Mouse (Mus musculus) forebrain, embryonic 11.5 days (tissue): ENCODE results near the gene Ugt1a10. TPM values are rescaled to one million over a fixed set of nuclear protein-coding genes. Genes with fewer than 3 reads are reported as not detected.
A peak's percentile ranks its signal among the peaks of the same experiment; 100 is the strongest.

Source experiments
- ATAC-seq: fragments of 200-750 bp; cut with Nextera tagmentation; replicated peaks from 2 replicates; pipeline ENCODE4 v1.8.0; 2017; ENCODE audit warnings: moderate TSS enrichment; ENCODE audit not compliant: low FRiP score
- DNase-seq: peaks from one replicate; pipeline ENCODE4 v3.0.0-alpha.2; 2017; ENCODE audit warnings: low spot score
- H3K27ac ChIP-seq: fragments of 300-500 bp; sonication (generic); 2 replicates; pipeline ENCODE4 v1.5.1; 2014; ENCODE audit warnings: low read depth, low read length
- H3K27me3 ChIP-seq: fragments of 300-500 bp; sonication (generic); 2 replicates; pipeline ENCODE4 v1.6.1; 2014; ENCODE audit warnings: mild to moderate bottlenecking, low read length, mixed read lengths; ENCODE audit not compliant: control insufficient read depth, insufficient read depth
- H3K36me3 ChIP-seq: fragments of 300-500 bp; sonication (generic); 2 replicates; pipeline ENCODE4 v1.6.1; 2014; ENCODE audit warnings: mild to moderate bottlenecking, low read length, moderate library complexity, mixed read lengths; ENCODE audit not compliant: control insufficient read depth, insufficient read depth
- H3K4me1 ChIP-seq: fragments of 300-500 bp; sonication (generic); replicated peaks from 2 replicates; pipeline ENCODE4 v1.6.1; 2014; ENCODE audit warnings: low read length, mixed read lengths; ENCODE audit not compliant: control insufficient read depth, insufficient read depth
- H3K4me2 ChIP-seq: fragments of 300-500 bp; sonication (generic); 2 replicates; pipeline ENCODE4 v1.6.1; 2014; ENCODE audit warnings: low read depth, mild to moderate bottlenecking, low read length, moderate library complexity, mixed read lengths; ENCODE audit not compliant: severe bottlenecking
- H3K4me3 ChIP-seq: fragments of 300-500 bp; sonication (generic); 2 replicates; pipeline ENCODE4 v1.5.1; 2014; ENCODE audit warnings: low read depth, low read length
- H3K9ac ChIP-seq: fragments of 300-500 bp; sonication (generic); 2 replicates; pipeline ENCODE4 v1.6.1; 2014; ENCODE audit warnings: low read length
- H3K9me3 ChIP-seq: fragments of 300-500 bp; sonication (generic); 2 replicates; pipeline ENCODE4 v1.6.1; 2016; ENCODE audit warnings: low read length, mixed read lengths; ENCODE audit not compliant: control insufficient read depth
- WGBS: fragments of 180-500 bp; shearing (Covaris S2); extraction: QIAGEN DNeasy Blood & Tissue Kit; methylation state at CpG from one replicate; pipeline ENCODE4 v1.1.7; 2014; 5-methylcytosine and 5-hydroxymethylcytosine counted together
- polyA plus RNA-seq: library from polyadenylated mRNA; unstranded; fragments of >200 nt; fragmentation: Nextera tagmentation; extraction: Ambion mirVana; gene quantifications from 2 replicates; pipeline ENCODE4 v1.2.1, GENCODE M21; 2014

Ugt1a10 gene
- polyA plus RNA-seq, 1 experiment from 2014 or later: not detected

- H3K9ac ChIP-seq: no peak overlapping the region
- no peak overlapping the region for H3K4me3 ChIP-seq
- H3K4me2 ChIP-seq: no peak overlapping the region
- H3K4me1 ChIP-seq: no peaks in the 10 kb centered on the region
- H3K9me3 ChIP-seq: no peaks in the 10 kb centered on the region
- DNase-seq: no peak
- no peak for ATAC-seq
- WGBS: 86% methylated on average over 5 of the region's 5 CpGs
- H3K27me3 ChIP-seq: no peaks in the 10 kb centered on the region
- H3K27ac ChIP-seq: no peak overlapping the region
- H3K36me3 ChIP-seq: no peaks in the 10 kb centered on the region
These were observed 131.2 kb downstream of the Ugt1a10 start for GRCm38 (mm10) chr1:88186325-88186935.

GRCm38 (mm10) chr1:88192136-88192535 lies 136.9 kb downstream of the Ugt1a10 start:
- WGBS: 66% methylated on average over 3 of the region's 3 CpGs
- no peaks in the 10 kb centered on the region for H3K27me3 ChIP-seq
- no peaks in the 10 kb centered on the region for H3K36me3 ChIP-seq

GRCm38 (mm10) chr1:88195687-88196086 lies 140.5 kb downstream of the Ugt1a10 start:
- H3K36me3 ChIP-seq: no peaks in the 10 kb centered on the region
- H3K4me3 ChIP-seq: no peak overlapping the region
- H3K9me3 ChIP-seq: no peaks in the 10 kb centered on the region
- DNase-seq (no peak), ATAC-seq (no peak)
- H3K4me1 ChIP-seq: no peaks in the 10 kb centered on the region
- H3K27ac ChIP-seq: no peak overlapping the region
- no peak overlapping the region for H3K4me2 ChIP-seq
- 93% methylated on average over 1 of the region's 1 CpGs for WGBS
- no peak overlapping the region for H3K9ac ChIP-seq
- H3K27me3 ChIP-seq: no peaks in the 10 kb centered on the region

More at GRCm38 (mm10) chr1:88192136-88192535, 136.9 kb downstream of the Ugt1a10 start:
- DNase-seq: no peak
- no peak overlapping the region for H3K4me3 ChIP-seq
- no peak overlapping the region for H3K27ac ChIP-seq
- no peak overlapping the region for H3K4me2 ChIP-seq
- no peak for ATAC-seq
- H3K4me1 ChIP-seq: no peaks in the 10 kb centered on the region
- H3K9me3 ChIP-seq: no peaks in the 10 kb centered on the region
- H3K9ac ChIP-seq: no peak overlapping the region

- no peak for DNase-seq
- no peak overlapping the region for H3K4me2 ChIP-seq
- no peaks in the 10 kb centered on the region for H3K27me3 ChIP-seq
- no peak overlapping the region for H3K27ac ChIP-seq
- no peaks in the 10 kb centered on the region for H3K4me1 ChIP-seq
- H3K9ac ChIP-seq: no peak overlapping the region
- no peaks in the 10 kb centered on the region for H3K9me3 ChIP-seq
- no peaks in the 10 kb centered on the region for H3K36me3 ChIP-seq
- H3K4me3 ChIP-seq: no peak overlapping the region
- ATAC-seq: no peak
- 77% methylated on average over 3 of the region's 3 CpGs for WGBS
These were observed 142.3 kb downstream of the Ugt1a10 start for GRCm38 (mm10) chr1:88197443-88197842.

- peaks cover 6% of the 10 kb centered on the region; the same call in 1 of the 2 replicates for H3K9me3 ChIP-seq
- no peaks in the 10 kb centered on the region for H3K27me3 ChIP-seq
- H3K9ac ChIP-seq: no peak overlapping the region
- H3K4me3 ChIP-seq: no peak overlapping the region
- H3K4me1 ChIP-seq: no peaks in the 10 kb centered on the region
- no peak overlapping the region for H3K27ac ChIP-seq
- ATAC-seq (no peak), DNase-seq (no peak)
- H3K36me3 ChIP-seq: no peaks in the 10 kb centered on the region
- H3K4me2 ChIP-seq: no peak overlapping the region
- WGBS: 69% methylated on average over 2 of the region's 2 CpGs
These were observed 144.8 kb downstream of the Ugt1a10 start for GRCm38 (mm10) chr1:88199996-88200395.

GRCm38 (mm10) chr1:88200456-88200855 lies 145.3 kb downstream of the Ugt1a10 start, which contains the start of gene Ugt1a2:
Gene Ugt1a2, plus strand, starts transcription at chr1:88200601.
- no peaks in the 10 kb centered on the region for H3K27me3 ChIP-seq
- WGBS: 84% methylated on average over 7 of the region's 7 CpGs
- no peak within 1 kb of the TSS for H3K4me2 ChIP-seq
- H3K4me3 ChIP-seq: no peak within 1 kb of the TSS
- no peak within 1 kb of the TSS for H3K27ac ChIP-seq
- H3K4me1 ChIP-seq: 0 out of 2 replicates have a peak, but pooled peaks cover 3% of the 10 kb centered on the region
- peaks cover 9% of the 10 kb centered on the region; the same call in 1 of the 2 replicates for H3K9me3 ChIP-seq
- DNase-seq: no peak
- ATAC-seq: no peak
- no peak within 1 kb of the TSS for H3K9ac ChIP-seq
- no peaks in the 10 kb centered on the region for H3K36me3 ChIP-seq

- Histone ChIP-seq H3K27me3 (no peaks in the 10 kb centered on the region), H3K4me1 (0 out of 2 replicates have a peak, but pooled peaks cover 3% of the 10 kb centered on the region), H3K9ac (peak within 1 kb of the TSS; percentile 75), H3K4me3 (peak within 1 kb of the TSS; percentile 42), H3K27ac (no peak within 1 kb of the TSS), H3K9me3 (peaks cover 9% of the 10 kb centered on the region; the same call in 1 of the 2 replicates), H3K36me3 (no peaks in the 10 kb centered on the region), H3K4me2 (peak within 1 kb of the TSS; percentile 72)
- WGBS: 6% methylated on average over 58 of the region's 62 CpGs
- ATAC-seq (peak; percentile 100), DNase-seq (peak; percentile 91)
These were observed 150.2 kb downstream of the Ugt1a10 start, which contains the start of gene Dnajb3 for GRCm38 (mm10) chr1:88205294-88205922. Gene Dnajb3, minus strand, starts transcription at chr1:88205782.

GRCm38 (mm10) chr1:88206843-88207479 lies 151.8 kb downstream of the Ugt1a10 start:
- Histone ChIP-seq H3K9me3 (peaks cover 16% of the 10 kb centered on the region), H3K4me1 (0 out of 2 replicates have a peak, but pooled peaks cover 3% of the 10 kb centered on the region), H3K36me3 (no peaks in the 10 kb centered on the region), H3K4me2 (no peak overlapping the region), H3K27ac (no peak overlapping the region), H3K9ac (no peak overlapping the region), H3K27me3 (no peaks in the 10 kb centered on the region), H3K4me3 (no peak overlapping the region)
- WGBS: 75% methylated on average over 2 of the region's 2 CpGs
- DNase-seq (no peak), ATAC-seq (no peak)
